Mouse (Mus musculus) lung, adult 2 months (tissue): ENCODE measurements around the gene Vav3. TPM values are rescaled to one million over a fixed set of nuclear protein-coding genes. Genes with fewer than 3 reads are reported as not detected.

ENCODE experiments used
- DNase-seq: peaks from one replicate; pipeline ENCODE4 v3.0.0; 2022
- H3K4me1 ChIP-seq: fragments of 200-500 bp; 2 replicates; pipeline ENCODE4 v1.6.1; 2011; ENCODE audit warnings: low read length; ENCODE audit not compliant: control insufficient read depth, insufficient read depth
- H3K4me3 ChIP-seq: fragments of 200-500 bp; replicated peaks from 2 replicates; pipeline ENCODE3; 2011; ENCODE audit warnings: low read depth, mild to moderate bottlenecking, control low read depth, low read length; ENCODE audit errors: extremely low read depth
- CTCF ChIP-seq: fragments of 200-500 bp; IDR thresholded peaks from 2 replicates; pipeline ENCODE4 v1.5.1; 2011; ENCODE audit warnings: mild to moderate bottlenecking, low read length, control low read depth; ENCODE audit not compliant: insufficient read depth
- POLR2A ChIP-seq: fragments of 200-500 bp; IDR thresholded peaks from 2 replicates; pipeline ENCODE4 v1.6.1; 2011; ENCODE audit warnings: low read depth, mild to moderate bottlenecking, control low read depth, low read length, borderline replicate concordance; ENCODE audit errors: extremely low read depth
- WGBS: fragments of 180-500 bp; shearing (Covaris S2); methylation state at CpG from one replicate; pipeline ENCODE4 v1.1.7; 2018; 5-methylcytosine and 5-hydroxymethylcytosine counted together
- polyA plus RNA-seq: library from polyadenylated mRNA; depleted of rRNA; stranded (reverse); fragments of >200 nt; gene quantifications from 2 replicates; pipeline ENCODE4 v1.2.3, GENCODE M21; 2012; rRNA removed

Vav3 gene
- polyA plus RNA-seq, 1 experiment = 3.9 TPM

DNA sequence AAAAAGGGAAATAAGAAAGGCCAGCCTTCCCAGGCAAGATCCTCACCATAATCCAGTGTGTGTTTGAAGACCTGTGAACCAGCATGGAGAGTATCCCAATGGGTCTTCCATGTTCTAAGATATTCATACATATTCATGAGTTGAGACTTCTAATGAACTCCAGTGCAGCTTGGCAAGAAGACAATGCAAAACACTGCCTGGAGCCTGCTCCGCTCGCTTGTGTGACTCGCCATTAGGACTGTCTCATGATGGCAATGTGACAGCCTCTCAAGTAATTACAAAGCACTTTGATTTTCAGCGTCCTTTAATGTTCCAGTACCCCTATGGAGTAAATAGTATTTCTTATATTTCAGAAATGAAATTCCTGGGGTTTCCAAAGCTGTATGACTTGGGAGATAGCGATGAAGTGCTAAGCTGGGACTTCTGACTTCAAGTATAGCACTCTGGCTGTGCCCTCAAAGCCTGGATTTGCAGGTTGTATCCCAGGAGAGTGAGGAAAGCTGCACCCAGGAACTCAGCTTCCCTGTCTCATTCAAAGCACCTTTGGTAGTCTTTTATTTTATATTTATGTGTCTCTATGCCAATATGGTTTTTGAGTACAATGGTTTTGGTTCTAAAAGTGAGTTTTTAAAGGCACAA is 391.3 kb downstream of the Vav3 start:
- TF ChIP-seq POLR2A = no peak
- no peak for TF ChIP-seq CTCF
- no peak for DNase-seq
- no peaks in the 10 kb centered on the region for H3K4me1 ChIP-seq
- H3K4me3 ChIP-seq = no peak overlapping the region
- 77% methylated on average over 5 of the region's 5 CpGs for WGBS

DNA sequence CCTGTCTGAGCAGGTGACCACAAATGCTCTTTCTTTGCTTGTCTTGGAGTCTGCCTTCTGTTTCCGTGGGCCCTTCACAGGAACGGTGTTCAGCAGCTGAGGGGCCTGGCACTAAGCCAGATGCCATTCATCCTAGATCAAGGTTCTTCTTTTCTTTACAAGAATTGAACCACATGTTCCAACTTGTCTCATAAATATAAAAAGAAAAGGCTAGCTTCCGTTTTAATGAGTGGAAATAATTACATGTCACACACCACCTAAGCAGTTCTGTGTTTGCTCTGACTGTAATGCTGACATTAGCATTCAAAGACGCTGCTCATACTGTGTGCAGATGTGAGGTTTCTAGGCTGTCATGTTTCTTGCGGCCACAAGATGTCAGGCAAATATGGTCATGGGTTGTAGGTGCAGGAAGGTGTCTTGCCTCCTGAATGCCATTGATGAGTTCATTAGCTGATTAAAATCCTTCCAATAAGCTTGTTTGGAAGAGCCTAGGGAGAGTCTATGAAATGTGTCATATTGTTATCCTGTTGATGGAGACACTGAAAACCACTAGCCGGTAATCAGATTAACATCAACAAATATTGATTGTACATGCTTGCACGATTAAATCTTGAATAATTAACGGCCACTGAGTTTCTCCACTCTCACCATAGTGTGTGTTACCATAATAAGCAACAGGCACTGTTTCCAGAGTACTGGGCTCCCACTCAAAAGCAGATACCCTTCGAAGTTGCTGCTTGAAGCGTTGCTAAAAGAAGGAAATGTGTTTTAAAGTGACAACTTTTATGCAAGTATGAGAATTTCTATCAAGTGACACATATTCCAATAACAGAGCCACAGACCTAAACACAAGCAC is 392.1 kb downstream of the Vav3 start:
- Histone ChIP-seq H3K4me3 (no peak overlapping the region), H3K4me1 (no peaks in the 10 kb centered on the region)
- no peak for TF ChIP-seq CTCF
- no peak for TF ChIP-seq POLR2A
- WGBS = 40% methylated on average over 10 of the region's 10 CpGs
- no peak for DNase-seq

Other genes starting within 250 kb of the Vav3 start
- 8.8 and 8.9 TPM in 2 replicates for gene Slc25a24, start 217.5 kb upstream of the Vav3 start, polyA plus RNA-seq